Mouse (Mus musculus): ENCODE results near the gene Tuba8.

The Tuba8 gene

DNA sequence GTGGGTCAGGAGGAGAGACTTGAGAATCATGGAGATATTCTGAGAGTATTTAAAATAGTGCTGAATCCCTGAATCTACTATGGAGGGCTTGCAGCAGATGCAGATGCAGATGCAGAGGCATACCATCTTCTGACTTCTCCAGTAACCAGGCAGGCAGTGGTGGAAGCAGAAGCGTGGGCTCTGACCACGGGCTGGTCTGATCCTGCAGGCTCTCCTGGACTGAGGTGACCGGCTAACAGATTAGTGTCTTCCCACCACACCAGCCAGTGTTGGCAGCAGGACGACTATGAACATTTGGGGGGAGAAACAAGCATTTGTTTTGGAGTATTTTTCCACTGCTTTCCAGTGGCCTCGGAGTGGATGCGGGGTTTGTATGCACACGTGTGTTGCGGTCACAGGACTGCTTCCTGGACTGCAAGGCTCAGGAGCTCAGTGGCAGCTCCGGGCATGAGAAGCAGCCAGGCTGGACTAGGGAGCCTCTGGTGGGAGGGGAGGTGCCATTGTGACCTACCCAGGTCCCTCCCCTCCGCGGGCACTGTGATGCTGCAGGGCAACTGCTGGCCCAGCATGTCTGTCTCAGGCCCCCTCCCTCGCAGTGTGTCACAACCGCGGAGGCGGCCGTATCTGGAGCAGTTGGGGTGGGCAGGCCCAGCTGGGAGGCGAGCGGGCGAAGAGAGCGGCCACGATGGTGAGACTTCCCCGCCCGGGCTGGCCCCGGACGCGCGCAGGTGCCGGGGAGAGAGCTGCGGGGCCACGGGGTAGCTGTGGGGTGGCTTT, at the start of gene Tuba8:
Gene Tuba8, plus strand, starts transcription at position 548 of the 777 bp plus-strand sequence.
- no peak for DNase-seq (ENCODE audit: low read depth, low spot score)

DNA sequence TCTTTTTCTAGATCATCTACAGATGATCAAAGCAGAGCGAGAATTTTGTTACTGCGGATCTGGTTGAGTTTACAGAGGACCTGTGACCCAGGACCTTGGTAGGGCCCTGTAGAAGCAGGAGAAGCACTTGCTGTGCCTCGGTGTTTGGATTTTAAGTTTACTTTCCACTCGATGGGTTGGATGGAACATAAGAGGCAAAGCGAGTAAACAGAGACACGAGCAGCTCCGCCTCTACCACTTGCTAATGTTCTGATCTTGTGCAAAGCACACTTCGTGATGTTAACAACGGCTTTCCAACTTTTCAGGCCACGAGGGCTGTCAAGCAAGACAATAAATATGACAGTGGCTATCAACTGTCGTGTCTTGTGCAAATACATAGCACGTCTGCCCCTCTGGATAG, 47.9 kb upstream of the Tuba8 start:
- DNase-seq (ENCODE audit: low read depth, low spot score), result no peak

DNA sequence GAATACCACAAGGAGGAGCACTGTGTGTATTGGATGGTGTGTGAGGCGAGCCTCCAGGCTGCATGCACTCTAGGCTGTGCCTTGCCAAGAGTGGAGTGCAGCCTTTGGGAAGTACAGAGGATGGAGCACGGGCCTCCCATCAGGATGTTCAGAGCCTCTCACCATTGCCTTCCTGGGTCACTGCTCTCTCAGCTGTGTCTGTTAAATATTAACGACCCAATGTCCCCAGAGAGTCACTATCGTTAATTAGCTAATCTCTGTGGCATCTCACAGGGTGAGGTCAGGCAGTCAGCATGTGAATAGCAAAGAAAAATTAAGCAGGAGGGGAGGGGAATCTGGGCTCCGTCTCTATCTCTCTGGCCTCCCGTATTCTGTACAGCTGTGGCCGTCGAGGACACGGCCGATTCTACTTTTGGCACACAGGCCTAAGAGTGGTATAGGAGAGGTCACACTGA, 44.4 kb upstream of the Tuba8 start:
- no peak for DNase-seq (ENCODE audit: low read depth, low spot score)

DNA sequence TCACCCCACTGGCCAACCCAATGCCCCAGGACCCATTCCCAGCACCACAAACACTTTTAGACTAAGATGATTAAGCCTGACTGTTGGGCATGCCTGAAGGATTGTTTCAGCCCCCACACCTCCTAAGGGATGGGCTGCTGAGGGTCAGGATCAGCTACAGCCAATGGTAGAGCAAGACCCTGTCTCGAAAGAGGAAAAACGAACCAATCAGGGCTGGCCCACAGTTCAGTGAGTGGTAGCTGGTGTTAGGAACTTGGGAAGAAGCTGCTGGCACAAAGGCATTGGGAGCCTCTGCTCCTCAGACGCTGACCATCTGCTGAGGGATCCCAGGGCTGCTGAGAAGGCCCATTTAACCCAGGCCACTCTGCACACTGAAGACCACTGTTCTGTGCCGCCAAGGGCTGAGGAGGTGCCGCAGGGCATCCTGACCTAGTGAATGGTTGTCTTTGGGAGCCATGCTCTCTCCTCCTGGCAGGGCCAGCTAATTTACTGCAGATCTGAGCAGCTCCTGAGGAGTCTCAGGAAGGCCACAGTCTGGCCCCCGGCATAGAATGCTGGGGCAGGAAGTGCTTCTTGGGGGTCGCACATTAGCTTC, 43.0 kb upstream of the Tuba8 start:
- no peak for DNase-seq (ENCODE audit: low read depth, low spot score)

DNA sequence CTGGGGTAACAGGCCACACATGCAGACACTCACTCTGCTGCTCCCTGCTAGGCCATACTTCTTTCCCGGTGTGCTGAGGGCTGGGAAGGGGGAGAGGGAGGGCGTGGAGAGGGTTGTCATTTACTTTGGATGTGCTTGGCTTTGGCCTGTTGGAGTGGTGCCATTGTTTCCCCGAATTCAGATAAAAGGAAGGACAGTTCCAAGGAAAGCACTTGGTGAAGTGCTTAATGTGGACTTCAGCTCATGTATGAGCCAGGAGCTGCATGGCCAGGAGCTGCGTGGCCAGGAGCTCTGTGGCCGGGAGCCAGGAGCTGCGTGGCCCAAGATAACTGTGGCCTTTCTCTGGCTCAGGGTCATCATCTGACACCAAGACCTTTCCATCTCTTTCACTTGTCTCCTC, 39.4 kb upstream of the Tuba8 start:
- DNase-seq (ENCODE audit: low read depth, low spot score), result no peak

- no peak for DNase-seq (ENCODE audit: low read depth, low spot score)
Measured at GRCm38 (mm10) chr6:121173471-121173870, 37.0 kb upstream of the Tuba8 start.

DNA sequence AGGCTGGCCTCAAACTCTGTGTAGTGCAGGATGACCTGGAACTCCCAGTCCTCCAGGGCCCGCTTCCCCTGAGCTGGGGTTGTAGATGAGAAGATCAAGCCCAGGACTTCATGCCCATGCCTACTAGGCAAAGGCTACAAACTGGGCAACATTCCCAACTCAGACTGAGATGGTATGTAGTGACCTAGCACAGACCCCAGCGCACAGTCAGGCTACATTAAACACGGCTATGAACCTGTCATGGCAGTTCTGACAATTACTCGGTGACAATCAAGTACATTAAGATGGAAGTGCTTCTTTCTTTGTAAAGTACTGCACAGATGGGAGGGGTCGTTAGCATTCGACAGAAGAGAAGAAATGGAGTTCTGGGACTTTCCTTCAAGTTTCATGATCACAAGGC, 35.7 kb upstream of the Tuba8 start:
- no peak for DNase-seq (ENCODE audit: low read depth, low spot score)

- DNase-seq (ENCODE audit: low read depth, low spot score), result no peak
Measured at GRCm38 (mm10) chr6:121176011-121176730, 34.3 kb upstream of the Tuba8 start.

- DNase-seq (ENCODE audit: low read depth, low spot score), result no peak
Measured at GRCm38 (mm10) chr6:121176731-121177098, 33.8 kb upstream of the Tuba8 start.

- no peak for DNase-seq (ENCODE audit: low read depth, low spot score)
Measured at GRCm38 (mm10) chr6:121177118-121177708, 33.3 kb upstream of the Tuba8 start.

DNA sequence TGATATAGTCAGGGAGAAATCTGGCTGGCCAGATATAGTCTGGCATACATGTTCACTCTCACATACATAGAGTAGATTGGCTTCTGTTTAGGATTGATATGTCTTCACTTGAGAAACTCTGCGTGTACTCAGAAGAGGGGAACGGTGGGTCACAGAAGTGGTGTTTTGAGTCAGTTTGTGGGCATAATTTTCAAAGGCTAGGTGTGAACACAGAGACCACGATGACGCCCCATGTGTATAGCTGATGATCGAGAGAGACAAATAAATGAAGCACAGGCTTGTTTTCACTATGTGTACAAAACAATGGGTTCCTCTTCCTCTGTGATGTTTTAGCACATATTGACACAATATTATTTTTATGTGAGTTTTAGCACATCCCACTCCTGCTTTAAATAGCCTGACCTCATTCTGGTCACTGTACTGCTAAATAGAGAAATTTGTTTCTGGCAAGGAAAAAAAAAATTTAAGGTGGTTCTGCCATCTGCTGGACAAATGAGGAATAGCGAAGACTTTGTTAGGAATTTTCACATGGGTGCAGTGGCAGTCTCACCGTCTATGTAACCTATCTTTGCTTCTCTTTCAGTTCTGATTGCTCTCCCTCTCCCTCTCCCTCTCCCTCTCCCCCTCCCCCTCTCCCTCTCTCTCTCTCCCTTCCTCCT, 31.7 kb upstream of the Tuba8 start:
- peak; percentile 89 for DNase-seq (ENCODE audit: low read depth, low spot score)

DNA sequence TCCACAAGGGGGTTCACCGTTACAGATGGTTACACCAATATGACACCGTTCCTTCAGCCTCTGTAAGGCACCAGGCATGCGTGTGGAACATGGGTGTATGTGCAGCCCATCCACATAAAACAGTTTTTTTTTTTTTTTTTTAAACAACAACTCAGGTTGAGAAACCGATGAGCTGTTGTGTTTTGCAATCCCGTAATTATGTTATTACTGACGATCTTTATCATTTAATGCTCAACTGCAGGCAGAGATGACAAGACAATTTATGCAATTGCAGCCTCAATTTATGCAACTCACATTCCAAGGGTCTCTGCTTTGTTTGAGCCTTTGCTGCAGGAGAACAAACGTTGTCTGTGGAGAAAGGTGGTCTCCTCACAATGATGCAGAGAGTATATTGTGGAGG, 30.6 kb upstream of the Tuba8 start:
- DNase-seq (ENCODE audit: low read depth, low spot score), result no peak

DNA sequence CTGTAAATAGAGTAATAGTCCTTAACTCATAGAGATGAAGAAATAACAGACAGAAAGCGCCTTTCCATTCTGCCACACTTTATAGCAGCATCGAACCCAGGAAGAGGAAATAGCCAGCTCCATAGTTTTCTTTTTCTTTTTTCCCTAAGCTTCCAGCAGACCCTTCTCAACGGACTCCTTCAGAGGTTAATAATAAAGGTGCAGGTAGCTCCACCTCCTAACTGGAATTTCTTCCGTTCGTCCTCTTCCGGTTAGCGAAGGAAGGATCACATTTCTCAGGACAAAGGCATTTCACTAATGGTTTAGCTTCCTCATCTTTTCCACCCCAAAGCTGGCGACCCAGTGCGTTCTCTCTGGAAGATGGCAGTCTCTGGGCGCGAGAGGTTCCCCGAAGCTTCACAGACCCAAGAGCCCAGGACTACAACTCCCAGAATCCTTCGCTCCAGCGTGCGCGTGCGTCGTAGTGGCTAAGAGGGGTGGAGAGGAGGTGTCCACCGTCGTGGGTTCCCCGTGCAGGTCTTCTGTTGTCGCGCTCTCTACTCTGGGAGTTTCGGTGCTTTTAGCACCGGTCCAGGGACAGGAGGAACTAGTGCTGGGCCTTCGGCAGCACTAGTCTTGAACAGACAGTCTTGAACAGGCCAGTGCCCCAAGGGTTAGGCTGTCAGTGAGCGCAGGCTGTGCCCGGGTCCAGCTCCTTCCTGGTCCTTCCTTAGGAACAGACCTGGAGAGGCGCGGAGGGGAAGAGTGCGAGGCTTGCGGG, 26.9 kb upstream of the Tuba8 start, which contains the start of gene Pex26:
Gene Pex26, plus strand, starts transcription at position 254 of the 760 bp plus-strand sequence.
- peak; percentile 95 for DNase-seq (ENCODE audit: low read depth, low spot score)

DNA sequence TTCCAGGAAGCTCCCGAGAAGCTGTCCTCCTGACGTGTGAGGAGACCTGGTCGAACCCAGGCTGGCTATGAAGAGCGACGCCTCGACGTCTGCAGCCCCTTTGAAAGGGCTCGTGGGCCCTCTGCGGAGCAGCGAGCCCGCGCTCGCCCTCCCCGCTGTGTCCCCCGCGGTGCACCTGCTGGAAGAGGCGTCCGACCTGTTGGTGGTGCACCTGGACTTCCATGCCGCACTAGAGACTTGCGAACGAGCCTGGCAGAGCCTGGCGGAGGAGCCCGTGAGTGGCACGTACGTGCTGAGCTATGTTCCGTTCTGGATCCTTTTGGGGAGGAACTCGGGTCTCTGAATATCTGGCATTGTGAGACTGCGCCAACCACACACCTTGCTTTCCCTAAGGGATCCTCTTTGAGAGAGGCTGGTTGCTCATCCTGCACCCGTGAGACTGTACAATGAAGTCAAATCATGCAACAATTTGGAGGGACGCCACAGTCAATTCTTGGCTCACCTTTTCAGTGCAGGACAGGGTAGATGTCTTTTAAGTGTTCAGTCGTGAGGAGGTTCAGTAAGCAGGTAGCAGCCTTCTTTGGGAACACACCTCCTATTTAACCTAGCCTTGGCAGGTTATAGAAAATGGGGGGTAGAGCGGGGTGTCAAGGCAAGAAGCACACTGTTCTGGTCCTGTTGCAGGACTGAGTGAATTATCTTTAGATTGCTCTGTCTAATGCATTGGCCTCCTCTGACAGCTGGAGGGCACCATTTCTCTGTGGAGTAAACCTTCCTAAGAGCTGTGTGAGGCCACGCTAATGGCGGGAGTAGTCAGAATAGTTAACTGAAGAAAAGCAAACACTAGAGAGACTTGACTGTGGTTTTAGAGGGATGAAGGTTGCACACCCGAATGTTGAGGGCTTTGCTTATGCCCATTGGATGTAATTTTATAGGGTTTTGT, 26.0 kb upstream of the Tuba8 start:
- peak; percentile 89 for DNase-seq (ENCODE audit: low read depth, low spot score)

- no peak for DNase-seq (ENCODE audit: low read depth, low spot score)
Measured at GRCm38 (mm10) chr6:121185232-121185631, 25.3 kb upstream of the Tuba8 start.

GRCm38 (mm10) chr6:121191261-121192009, 19.1 kb upstream of the Tuba8 start:
- no peak for DNase-seq (ENCODE audit: low read depth, low spot score)

DNA sequence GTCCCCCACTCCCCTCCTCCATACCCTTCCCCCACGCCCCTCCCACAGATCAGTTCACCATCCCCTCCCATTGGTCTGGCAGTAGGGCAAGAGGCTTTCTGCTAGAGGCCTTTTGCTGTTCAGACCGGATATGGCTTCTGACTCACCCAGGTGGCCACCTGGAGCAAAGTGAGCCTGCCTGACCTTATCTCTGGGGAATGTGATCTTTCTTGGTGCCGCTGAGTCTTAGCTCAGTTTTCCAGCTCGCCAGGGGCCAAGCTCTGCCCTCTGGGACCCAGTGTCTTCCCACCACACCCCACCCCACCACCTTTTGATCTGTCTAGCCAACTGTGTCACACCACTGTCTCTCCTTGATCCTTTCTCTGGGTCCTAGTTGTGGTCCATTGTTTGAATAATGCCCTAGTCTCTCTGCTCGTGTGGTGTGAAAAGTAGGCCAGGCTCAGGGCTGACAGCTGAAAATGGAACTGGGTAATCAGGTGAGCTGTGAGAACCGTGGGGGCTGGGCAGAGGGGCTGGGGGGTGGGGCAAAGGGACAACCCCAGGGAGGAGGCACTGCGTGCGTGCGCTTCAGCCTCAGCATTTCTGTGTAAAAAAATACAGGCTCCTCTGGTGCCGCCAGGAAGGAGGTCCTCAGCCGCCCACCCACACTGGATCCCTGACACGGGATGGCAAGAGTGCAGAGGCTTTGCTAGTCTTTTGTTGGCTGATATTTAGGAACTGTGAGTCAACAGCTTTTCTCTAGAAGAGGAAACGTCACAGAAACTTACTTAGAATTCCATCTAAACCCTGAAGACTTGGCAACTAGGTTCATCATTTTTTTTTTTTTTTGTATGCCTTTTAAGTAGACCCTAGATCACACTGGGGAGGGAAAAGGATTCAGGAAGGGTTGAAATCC, 16.2 kb upstream of the Tuba8 start:
- no peak for DNase-seq (ENCODE audit: low read depth, low spot score)

Data from 3T3-L1 (cell line).